Mouse (Mus musculus) frontal cortex, adult 2 months (tissue): ENCODE measurements around the gene Ly6g6e. TPM values are rescaled to one million over a fixed set of nuclear protein-coding genes. Genes with fewer than 3 reads are reported as not detected.
"Not testable (repeated sequence)": the region's sequence is repeated elsewhere in the genome, so short reads cannot be mapped to it uniquely, and the experiment has no call there.

Experiments used
- DNase-seq, 2 experiments: peaks; one replicate each; pipeline ENCODE4 v3.0.0; 2022; ENCODE audit warnings: low spot score in 1 of 2; ENCODE audit errors: extremely low spot score in 1 of 2
- polyA plus RNA-seq: library from polyadenylated mRNA; depleted of rRNA; stranded (reverse); fragments of >200 nt; gene quantifications from 2 replicates; pipeline ENCODE4 v1.2.3, GENCODE M21; 2012

The Ly6g6e gene
- polyA plus RNA-seq, 1 experiment = 65.5 TPM

- no peak for DNase-seq
Measured at GRCm38 (mm10) chr17:35096597-35096996, 19.9 kb downstream of the Ly6g6e start.

DNA sequence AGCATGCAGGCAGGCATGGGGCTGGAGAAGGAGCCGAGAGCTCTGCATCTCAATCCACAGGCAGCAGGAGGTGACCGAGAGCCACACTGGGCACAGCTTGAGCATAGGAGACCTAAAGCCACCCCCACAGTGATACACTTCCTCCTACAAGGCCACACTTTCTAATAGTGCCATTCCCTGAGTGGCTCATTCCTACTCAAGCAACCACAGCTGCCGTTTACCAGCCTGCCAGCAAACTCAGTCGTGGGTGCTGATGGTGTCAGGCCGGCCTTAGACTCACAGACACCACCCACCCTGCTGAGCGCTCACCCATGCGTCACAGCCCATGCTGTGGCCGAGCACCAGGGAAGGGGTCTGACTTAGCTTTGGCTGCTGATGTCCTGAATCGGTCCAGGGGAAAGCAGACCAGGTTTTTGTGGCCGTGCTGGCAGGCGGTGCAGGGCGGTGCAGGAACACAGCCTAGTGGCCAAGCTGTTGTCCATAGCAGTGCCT lies 20.5 kb downstream of the Ly6g6e start:
- DNase-seq = peak; percentile 55 to 69

DNA sequence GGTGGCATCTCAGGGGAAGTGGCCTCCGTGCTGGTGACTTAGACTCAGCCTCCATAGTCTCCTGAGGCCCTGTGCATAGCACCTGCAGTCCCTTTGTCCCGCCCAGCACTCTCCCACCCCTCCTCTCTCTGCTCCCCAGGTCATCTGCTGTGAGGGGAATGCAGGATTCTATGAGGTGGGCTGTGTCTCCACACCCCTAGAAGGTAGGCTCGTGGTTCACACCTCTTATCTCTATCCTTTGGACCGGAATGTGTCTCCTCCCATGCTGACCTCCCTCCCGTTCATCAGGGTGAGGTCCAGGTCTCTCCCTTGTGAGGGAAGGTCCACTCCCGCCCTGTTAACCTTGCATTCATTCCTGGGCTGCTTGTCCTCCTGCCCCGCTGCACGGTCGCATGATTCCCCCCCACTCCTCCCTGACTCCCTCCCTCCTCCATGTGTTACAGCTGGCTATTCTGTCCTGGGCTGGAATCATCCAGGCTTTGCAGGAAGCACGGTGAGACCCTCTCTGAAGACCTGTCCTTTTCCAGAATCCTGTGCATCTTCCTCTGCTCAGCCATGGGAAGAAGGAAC lies 23.6 kb downstream of the Ly6g6e start:
- no peak for DNase-seq

DNA sequence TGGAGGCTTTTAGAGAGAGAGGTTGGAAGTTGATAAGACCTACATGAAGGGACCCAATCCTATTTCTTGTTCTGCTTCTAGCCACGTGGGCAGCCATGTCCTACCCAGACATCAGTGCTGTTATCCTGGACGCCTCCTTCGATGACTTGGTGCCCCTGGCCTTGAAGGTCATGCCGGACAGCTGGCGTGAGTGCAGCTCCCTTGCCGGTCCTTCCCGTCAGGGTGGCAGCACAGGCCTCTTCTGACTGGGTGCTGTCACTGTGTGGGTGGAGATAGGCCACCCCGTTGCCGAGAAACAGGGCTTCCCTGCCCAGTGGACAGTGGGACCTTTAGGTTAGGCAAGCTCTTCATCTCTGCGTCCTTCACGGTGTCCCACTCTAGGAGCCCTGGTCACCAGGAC lies 24.5 kb downstream of the Ly6g6e start:
- no peak for DNase-seq

GRCm38 (mm10) chr17:35102299-35102698 lies 25.6 kb downstream of the Ly6g6e start:
- DNase-seq = no peak

DNA sequence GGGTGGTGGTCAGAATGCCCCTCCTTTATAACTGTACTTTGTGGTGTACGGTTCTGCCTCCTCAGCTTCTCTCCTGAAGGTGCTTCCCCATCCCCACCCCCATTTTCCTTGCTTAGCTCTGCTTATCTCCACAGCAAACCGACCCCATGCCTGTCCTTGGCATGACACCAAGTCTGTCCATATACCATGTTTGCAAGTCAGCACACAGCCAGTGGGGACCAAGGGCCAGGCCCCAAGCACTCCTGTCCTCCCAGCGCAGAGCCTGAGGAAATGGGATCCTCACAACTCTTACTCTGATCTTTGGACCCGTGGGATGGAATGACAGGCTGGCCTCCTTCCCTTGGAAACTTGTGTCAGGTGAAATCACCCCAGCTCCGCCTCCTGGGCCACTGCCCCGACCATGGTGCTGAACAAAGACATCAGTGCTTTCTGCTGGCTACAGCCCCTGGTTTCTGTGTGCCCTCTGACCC lies 26.6 kb downstream of the Ly6g6e start:
- DNase-seq = no peak

DNA sequence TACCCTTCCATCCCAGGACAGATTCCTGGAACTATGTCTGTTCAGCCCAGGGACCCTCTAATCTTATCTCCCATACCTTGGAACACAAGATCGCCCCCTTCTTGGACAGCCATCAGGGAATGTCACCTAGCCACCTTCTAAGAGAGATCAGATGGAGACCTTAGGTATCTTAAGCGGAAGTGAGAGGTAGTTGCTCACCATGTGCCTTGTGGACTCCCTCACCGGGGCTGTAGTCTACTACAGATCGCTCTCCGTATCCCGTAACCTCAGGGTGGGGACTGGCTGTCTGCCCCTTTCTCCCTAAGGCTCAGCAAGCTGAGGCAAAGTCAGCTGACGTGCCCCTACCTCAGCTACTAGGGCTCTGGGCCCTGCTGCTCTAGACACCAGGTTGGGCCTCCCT lies 27.4 kb downstream of the Ly6g6e start:
- DNase-seq = no peak

DNA sequence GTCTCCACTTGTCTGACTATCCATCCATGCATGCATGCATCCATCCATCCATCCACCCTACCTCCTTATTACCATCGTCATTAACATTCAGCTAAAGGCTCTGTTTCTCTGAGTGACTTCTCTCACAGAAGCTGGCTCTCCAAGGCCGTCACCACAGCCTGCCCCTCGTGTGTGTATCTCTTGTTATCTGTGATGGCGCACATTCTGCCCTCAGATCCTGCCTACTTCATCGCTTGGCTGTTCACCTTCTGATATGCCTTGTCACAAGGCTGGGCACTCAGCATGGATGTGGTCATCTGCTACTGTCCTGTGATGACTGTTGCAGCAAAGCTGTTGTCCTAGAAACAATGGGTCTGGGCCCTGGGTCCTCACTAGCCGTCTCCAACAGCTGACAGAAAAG lies 28.1 kb downstream of the Ly6g6e start:
- DNase-seq = no peak

- DNase-seq = no peak
Measured at GRCm38 (mm10) chr17:35105740-35106389, 29.2 kb downstream of the Ly6g6e start.

DNA sequence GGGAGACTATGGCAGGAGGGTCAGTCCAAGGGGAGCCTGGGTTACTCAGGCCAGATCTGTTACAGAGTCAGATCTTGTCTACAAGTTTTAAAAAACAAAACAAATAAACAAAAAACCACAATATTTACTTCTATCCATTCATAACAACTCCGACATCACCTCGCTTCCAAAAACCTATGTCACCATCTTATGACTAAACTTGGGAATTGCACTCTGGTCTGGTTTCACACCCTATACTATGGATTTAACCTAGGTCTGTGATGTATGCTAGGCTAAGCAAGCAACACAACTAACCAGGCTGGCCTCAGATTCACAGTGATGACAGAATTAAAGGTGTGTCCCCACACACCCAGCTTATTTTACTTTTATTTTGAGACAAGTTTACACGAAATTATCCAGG lies 29.8 kb downstream of the Ly6g6e start:
- DNase-seq = no peak

GRCm38 (mm10) chr17:35108097-35108496 lies 31.4 kb downstream of the Ly6g6e start, which contains the start of gene Ly6g5c:
Gene Ly6g5c, plus strand, starts transcription at chr17:35108279.
- no peak for DNase-seq

DNA sequence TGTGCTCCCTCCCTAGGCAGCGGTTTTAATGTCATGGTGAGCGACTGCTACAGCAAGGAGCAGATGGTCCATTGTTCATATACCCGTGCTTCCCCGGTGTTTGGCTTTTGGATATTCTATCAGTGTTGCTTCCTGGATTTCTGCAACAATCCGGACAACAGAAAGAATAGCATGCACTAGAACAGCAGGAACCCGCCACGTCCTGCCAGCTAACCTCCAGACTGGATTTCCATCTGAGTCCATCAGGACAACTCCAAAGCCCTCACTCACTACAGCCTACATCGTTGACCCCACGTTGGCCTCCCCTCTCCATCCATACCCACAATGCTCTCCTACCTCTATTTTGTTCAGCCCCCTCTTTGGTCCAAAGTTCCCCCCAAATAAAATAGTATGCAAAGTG lies 35.1 kb downstream of the Ly6g6e start:
- no peak for DNase-seq

DNA sequence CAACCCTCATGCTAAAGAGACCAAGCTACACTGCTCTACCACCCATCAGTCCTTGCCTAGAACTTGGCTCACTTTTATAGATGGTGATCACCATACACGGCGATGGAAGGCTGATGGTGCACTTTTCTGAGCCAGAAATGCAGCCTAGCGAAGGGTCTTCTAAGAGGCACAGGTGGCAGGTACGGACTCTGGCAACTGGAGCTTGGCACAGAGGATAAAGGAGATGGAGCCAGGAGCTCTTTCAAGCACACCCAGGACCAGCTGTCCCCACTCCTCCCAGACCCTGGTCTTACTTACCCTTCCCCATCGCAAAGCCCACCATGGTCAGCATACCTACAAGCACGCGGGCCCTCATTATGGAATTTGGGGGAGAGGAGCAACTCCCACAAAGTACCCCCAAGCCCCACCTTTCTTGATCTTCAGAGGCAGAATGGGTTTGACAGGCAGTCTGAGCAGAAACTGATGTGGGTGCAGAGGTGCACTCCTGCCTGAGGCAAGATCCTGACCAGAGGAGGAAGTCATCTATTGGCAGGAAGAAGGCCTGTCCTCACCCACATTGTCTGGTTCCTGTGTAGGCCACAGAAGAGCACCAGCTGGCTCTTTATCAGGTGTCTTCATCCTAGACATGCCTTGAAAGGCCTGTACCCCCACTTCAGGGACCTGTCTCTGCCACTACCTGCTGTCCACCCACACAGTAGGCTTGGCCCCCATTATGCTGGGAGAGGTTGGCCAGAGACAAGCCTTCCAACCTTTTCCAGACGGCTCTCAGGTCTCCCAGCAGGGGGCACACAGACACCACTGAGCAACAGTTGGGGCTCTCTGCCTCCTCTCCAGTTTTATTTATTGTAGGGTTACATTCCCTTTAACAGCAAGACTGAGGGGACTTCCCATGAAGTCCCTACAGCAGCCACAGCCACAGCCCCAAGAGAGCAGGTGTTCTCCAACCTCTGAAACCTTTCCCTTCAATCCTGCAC lies 38.6 kb downstream of the Ly6g6e start, which contains the start of gene Ly6g5b:
TSS of gene Ly6g5b (minus strand) at position 383 of the 974 bp plus-strand sequence.
- no peak for DNase-seq

- DNase-seq = no peak
Measured at GRCm38 (mm10) chr17:35120745-35121142, 44.0 kb downstream of the Ly6g6e start.

DNA sequence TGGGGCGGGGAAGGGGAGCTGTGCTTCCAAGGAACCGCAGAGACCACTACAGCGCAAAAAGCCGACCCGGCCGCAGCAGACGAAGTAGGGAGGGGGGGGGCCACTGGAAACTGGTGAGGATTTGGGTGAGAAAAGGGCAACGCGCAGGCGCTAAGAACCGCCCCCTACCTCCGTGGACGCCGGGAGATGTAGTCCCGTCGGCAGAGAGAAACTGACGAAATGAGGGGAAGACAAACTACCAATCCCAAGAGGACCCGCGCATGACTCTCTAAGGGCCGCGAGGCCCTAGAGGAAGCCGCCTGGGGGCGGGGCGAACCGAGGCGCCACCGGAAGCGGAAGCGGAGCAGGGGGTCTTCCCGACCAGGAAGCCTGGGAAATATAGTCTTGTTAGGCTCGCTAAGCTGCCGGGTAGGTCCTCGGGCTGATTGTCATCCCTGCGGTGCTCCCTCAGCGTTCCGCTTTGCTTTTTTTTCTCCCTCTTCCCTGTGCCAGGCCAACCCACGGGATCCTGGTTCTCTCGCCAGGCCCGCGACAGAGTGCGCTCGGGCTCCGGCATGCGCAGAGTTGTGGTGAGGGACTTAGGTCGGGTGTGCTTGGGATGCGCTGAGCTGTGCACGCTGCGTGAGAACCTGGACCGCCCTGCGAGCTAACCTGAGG lies 44.6 kb downstream of the Ly6g6e start, which contains the start of gene Gpank1:
TSS of gene Gpank1 (plus strand) at position 313 of the 657 bp plus-strand sequence.
- peak; percentile 98 for DNase-seq

- DNase-seq = peak; percentile 69 to 82
Measured at GRCm38 (mm10) chr17:35121871-35122303, 45.2 kb downstream of the Ly6g6e start, which contains the start of gene Csnk2b. Gene Csnk2b, minus strand, starts transcription at chr17:35122053.

DNA sequence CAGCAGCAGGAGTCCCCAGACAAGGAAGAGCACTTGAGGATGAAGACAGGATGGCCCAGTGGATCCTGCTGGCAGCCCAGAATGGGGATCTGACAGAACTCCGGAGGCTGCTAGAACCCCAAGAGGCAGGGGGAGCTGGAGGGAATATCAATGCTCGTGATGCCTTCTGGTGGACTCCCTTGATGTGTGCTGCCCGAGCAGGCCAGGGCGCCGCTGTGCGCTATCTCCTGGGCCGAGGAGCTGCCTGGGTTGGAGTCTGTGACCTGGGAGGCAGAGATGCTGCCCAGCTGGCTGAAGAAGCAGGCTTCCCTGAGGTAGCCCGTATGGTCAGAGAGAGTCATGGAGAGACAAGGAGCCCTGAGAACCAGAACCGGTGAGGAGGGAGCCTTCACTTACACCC lies 46.6 kb downstream of the Ly6g6e start:
- DNase-seq = not testable (repeated sequence)

DNA sequence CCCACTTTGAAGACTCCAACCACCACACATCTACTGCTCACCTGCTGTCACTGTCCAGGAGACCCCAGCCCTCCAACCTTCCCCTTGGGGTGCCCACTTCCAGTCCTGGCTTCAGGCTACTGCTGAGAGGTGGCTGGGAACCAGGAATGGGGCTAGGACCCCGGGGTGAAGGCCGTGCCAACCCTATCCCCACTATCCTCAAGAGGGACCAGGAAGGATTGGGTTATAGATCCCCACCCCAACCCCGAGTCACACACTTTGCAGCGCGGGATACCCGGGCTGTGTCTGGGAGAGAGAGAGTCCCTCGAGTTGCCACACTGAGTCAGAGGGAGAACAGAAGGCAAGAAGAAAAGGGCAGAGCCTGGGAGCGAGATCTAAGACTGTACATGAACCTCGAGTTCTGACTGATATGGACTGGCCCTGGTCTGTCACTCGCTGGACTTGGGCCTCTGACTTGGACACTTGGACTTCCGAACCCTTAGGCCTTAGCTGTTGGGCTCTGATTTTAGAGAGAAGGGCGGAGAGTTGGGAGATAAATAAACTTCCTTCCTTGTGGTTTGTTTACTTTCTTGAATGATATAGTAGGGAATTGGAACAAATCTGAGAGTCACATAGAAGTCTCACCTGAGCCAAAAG lies 47.7 kb downstream of the Ly6g6e start:
- not testable (repeated sequence) for DNase-seq

DNA sequence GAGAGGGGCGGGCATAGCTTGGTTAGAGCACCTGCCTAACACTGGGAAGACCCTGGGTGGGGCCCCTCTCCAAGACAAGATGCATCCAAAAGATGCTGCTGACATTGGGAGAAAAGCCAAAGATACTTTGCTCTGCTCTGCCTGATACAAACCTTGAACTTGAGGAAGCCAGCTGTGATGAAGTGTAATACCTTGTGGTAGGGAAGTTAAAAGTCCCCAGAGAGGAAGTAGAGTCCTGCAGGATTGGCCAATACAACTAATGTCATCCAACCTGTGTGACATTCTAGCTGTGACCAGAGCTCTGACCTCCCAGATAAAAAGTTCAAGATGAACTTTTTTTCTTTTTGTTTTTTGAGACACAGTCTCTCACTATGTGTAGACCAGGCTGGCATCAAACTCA lies 48.4 kb downstream of the Ly6g6e start:
- DNase-seq = no peak

DNA sequence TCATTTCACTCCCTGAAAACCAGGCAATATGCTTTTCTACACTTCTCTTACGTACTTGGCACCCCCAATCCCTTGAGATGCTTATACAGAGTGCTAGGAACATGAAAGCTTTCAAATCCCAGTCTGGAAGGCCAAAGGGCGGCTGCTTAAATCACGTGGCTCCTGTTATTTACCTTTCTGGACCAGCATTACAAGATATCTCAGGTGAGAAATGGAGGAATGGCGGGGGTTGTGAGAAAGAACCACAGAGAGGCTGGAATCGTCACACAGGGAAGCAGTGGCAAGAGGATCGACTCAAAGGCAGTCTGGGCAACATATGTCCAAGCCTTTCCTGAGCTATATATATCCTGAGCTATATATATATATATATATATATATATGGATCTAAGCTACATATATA lies 48.9 kb downstream of the Ly6g6e start:
- DNase-seq = no peak
